Mouse (Mus musculus): ENCODE results near the gene Tet1. TPM values are rescaled to one million over a fixed set of nuclear protein-coding genes. Genes with fewer than 3 reads are reported as not detected.
"Not testable (repeated sequence)": the region's sequence is repeated elsewhere in the genome, so short reads cannot be mapped to it uniquely, and the experiment has no call there.

Gene Tet1
- 27.7 and 28.5 TPM in 2 replicates for polyA plus RNA-seq (2015; fragmentation: Nextera tagmentation; extraction: Ambion mirVana)

DNA sequence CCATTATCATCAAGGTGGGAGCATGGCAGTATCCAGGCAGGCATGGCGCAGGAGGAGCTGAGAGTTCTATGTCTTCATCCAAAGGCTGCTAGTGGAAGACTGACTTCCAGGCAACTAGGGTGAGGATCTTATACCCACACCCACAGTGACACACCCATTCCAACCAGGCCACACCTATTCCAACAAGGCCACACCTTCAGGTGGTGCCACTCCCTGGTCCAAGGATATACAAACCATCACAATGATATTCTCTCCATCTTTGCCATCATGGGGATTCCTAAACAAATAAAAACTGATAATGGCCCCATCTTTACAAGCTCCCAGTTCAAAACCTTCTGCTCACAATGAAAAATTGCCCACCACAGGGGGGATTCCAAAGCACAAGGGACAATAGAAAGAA, at the start of gene Tet1:
Gene Tet1 (minus strand): TSS at position 101 of the 400 bp plus-strand sequence.
- WGBS: no CpG with 5 or more reads among the region's 1 CpGs
- H3K27me3 ChIP-seq; H3K27ac ChIP-seq; ATAC-seq (ENCODE audit: borderline replicate concordance, extremely low read depth, low FRiP score, low TSS enrichment); H3K4me2 ChIP-seq; H3K36me3 ChIP-seq; H3K9ac ChIP-seq; H3K4me3 ChIP-seq; H3K9me3 ChIP-seq; H3K4me1 ChIP-seq: not testable (repeated sequence)

DNA sequence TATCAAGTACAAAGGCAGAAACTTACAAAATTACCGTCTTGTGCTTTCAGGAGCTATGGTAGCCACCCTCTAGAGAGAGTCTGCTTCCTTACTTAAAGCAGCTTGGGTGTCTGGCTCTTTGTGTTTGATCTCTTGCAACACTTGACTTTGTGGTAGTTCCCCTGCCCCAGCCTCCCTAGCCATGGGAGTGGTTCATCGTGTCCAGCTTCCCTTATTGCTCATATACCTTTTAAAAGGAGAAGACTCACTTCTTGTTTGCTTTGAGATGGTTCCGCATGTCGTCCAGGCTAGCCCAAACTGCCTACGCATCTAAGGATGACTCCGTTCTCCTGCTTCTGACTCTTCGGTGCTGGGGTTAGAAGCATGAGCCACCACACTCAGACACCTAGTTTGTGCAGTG, 39.8 kb upstream of the Tet1 start:
- Histone ChIP-seq H3K4me2 (0 out of 2 replicates have a peak overlapping the region, but pooled peaks have one; percentile 80), H3K9me3 (no peaks in the 10 kb centered on the region), H3K4me1 (peaks cover 5% of the 10 kb centered on the region), H3K36me3 (peaks cover 21% of the 10 kb centered on the region), H3K4me3 (no peak overlapping the region), H3K27me3 (no peaks in the 10 kb centered on the region), H3K9ac (no peak overlapping the region), H3K27ac (no peak overlapping the region)
- 93% methylated on average over 7 of the region's 7 CpGs for WGBS
- no peak for ATAC-seq (ENCODE audit: borderline replicate concordance, extremely low read depth, low FRiP score, low TSS enrichment)

DNA sequence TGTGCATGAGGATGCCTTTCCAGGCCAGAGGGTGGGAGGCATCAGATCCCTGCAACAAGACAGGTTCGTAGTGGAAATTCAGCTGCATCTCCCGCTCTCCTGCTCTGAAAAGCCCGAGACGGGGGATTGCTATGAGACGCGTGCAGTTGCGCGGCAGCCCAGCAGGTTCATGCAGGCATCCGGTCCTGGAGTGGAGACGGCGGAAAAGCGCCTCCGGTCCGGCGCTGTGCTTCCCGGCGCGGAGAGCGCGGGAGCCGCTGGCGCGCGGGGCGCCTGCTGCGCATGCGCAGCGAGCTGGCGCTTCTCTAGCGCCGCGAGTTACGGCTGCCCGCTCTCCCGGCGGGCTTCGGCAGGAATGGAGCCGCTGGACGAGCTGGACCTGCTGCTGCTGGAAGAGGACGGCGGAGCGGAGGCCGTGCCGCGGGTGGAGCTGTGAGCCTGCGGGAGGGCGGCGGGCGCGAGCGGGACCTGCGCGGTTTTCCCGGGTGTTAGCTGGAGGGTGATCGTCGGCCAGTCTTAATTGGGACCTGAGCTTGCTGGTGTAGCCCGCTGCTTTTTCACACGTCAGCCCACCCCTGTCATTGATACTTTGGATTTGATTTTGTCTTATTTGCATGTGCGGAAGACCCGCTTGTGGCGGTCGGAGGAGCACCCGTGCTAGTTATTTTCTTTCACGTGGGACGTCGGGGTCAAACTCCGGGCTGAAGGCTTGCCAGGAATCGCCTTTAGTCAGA, 38.1 kb upstream of the Tet1 start, which contains the start of gene Dna2:
Gene Dna2 (plus strand): TSS at position 289 of the 734 bp plus-strand sequence.
- peak; percentile 90 for ATAC-seq (ENCODE audit: borderline replicate concordance, extremely low read depth, low FRiP score, low TSS enrichment)
- peaks cover 33% of the 10 kb centered on the region for H3K36me3 ChIP-seq

DNA sequence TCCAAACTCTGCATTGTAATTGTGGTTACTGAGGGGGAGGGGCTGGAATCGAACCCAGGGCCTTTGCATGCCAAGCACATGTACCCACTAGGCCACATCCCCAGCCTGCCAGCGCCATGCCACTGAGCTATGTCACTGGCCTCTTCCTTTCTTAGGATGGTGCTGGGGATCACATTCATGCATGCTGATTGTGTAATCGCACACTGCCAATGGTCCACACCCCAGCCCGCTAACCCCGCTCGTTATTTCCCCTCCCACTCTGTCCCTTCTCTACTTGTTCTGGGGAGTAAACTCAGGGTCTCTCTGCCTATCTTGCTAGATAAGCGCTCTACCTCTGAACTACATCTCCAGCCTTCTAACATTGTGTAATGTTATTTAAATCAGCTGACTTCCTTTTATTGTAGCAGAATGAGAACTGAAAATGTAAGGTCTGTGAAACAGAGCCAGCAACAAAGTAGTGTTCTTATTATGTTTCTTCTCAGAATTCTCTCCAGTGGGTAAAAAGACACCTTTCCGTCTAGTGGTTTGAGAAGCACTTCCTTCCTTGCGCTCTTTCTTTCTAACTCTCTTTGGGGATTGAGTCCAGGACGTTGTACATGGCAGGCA, 36.3 kb upstream of the Tet1 start:
- ATAC-seq (ENCODE audit: borderline replicate concordance, extremely low read depth, low FRiP score, low TSS enrichment): no peak
- Histone ChIP-seq H3K9ac (no peak overlapping the region), H3K36me3 (peaks cover 27% of the 10 kb centered on the region), H3K4me1 (peaks cover 5% of the 10 kb centered on the region), H3K27me3 (no peaks in the 10 kb centered on the region), H3K27ac (no peak overlapping the region), H3K4me2 (no peak overlapping the region), H3K4me3 (no peak overlapping the region), H3K9me3 (no peaks in the 10 kb centered on the region)
- WGBS: 81% methylated on average over 10 of the region's 10 CpGs

More for the DNA sequence above, 38.1 kb upstream of the Tet1 start, which contains the start of gene Dna2:
- Histone ChIP-seq H3K4me1 (peaks cover 5% of the 10 kb centered on the region), H3K27me3 (no peaks in the 10 kb centered on the region), H3K4me2 (peak within 1 kb of the TSS; percentile 80), H3K4me3 (peak within 1 kb of the TSS; percentile 64), H3K9ac (peak within 1 kb of the TSS; percentile 73), H3K27ac (peak within 1 kb of the TSS; percentile 88), H3K9me3 (no peaks in the 10 kb centered on the region)
- under 1% methylated on average over 65 of the region's 68 CpGs for WGBS

DNA sequence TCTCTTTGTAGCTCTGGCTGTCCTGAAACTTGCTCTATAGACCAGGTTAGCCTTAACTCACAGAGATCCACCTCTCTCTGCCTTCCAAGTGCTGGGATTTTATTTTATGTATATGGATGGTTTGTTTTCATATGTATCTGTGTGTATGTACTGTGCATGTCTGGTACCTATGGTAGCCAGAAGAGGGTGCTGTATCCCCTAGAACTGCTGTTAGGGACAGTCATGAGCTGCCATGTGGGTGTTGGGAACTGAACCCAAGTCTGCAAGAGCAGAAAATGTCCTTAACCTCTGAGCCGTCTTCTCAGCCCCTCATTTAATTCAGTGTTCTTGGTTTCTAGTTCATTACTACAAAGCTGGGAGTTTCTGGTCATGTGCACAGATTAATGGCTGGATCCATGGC, 23.6 kb upstream of the Tet1 start:
- no peak for ATAC-seq (ENCODE audit: borderline replicate concordance, extremely low read depth, low FRiP score, low TSS enrichment)
- no peaks in the 10 kb centered on the region for H3K4me1 ChIP-seq
- H3K4me2 ChIP-seq: no peak overlapping the region
- H3K4me3 ChIP-seq: no peak overlapping the region
- no peak overlapping the region for H3K9ac ChIP-seq
- H3K36me3 ChIP-seq: peaks cover 48% of the 10 kb centered on the region
- no peaks in the 10 kb centered on the region for H3K27me3 ChIP-seq
- H3K9me3 ChIP-seq: no peaks in the 10 kb centered on the region
- no peak overlapping the region for H3K27ac ChIP-seq
- WGBS: 93% methylated on average over 1 of the region's 1 CpGs

DNA sequence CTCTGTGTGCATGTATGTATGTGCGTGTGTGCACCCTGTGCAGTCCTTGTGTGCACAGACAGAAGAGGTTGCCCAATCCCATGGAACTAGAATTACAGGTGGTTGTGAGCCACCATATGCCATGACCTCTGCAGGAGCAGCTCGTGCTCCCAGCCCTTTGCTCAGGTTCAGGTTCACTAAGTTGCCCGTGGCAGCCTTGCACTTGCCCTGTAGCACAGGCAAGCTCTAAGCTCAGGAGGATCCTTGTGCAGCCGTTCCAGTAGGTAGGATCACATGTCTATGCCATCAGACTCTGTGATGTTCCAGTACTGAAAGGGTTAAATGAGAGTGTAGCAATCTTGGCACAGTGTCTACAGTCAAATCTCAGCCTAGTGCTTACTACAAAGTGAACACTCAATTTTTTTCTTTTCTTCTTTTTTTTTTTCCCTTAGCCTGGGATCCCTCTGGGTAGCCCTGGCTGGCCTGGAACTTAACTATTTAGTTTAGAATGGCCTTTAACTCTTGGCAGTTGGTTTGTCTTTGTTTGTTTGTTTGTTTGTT, 15.4 kb upstream of the Tet1 start:
- Histone ChIP-seq H3K9me3 (no peaks in the 10 kb centered on the region), H3K27me3 (no peaks in the 10 kb centered on the region), H3K4me2 (no peak overlapping the region), H3K4me1 (peaks cover 14% of the 10 kb centered on the region), H3K36me3 (peaks cover 10% of the 10 kb centered on the region), H3K27ac (no peak overlapping the region), H3K9ac (no peak overlapping the region), H3K4me3 (no peak overlapping the region)
- WGBS: 88% methylated on average over 4 of the region's 4 CpGs
- ATAC-seq (ENCODE audit: borderline replicate concordance, extremely low read depth, low FRiP score, low TSS enrichment): no peak

DNA sequence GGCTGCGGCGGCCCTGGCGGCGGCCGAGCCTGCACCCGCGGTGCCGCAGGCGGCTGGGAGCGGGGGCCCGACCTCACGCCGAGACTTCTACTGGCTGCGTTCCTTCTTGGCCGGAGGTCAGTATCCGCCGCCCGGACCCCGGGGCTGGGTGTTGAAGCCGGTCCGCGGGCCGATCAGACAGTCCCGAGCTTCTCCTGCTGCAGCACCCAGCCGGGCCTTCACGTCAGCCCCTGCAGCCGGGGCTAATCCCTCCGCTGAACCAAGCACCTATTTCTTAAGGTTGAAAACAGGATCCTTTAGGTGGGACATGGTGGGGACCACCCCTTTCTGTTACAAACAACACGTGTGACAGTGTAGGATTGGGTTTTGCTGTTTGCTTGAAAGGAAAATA, 12.0 kb upstream of the Tet1 start:
- peak; percentile 57; the same call in 1 of the 2 replicates for ATAC-seq (ENCODE audit: borderline replicate concordance, extremely low read depth, low FRiP score, low TSS enrichment)
- no peaks in the 10 kb centered on the region for H3K9me3 ChIP-seq
- no peaks in the 10 kb centered on the region for H3K27me3 ChIP-seq
- H3K36me3 ChIP-seq: no peaks in the 10 kb centered on the region
- H3K27ac ChIP-seq: peak overlapping the region; percentile 84
- H3K4me1 ChIP-seq: peaks cover 14% of the 10 kb centered on the region
- WGBS: under 1% methylated on average over 27 of the region's 29 CpGs
- peak overlapping the region; percentile 89 for H3K9ac ChIP-seq
- peak overlapping the region; percentile 84 for H3K4me2 ChIP-seq
- H3K4me3 ChIP-seq: peak overlapping the region; percentile 94

DNA sequence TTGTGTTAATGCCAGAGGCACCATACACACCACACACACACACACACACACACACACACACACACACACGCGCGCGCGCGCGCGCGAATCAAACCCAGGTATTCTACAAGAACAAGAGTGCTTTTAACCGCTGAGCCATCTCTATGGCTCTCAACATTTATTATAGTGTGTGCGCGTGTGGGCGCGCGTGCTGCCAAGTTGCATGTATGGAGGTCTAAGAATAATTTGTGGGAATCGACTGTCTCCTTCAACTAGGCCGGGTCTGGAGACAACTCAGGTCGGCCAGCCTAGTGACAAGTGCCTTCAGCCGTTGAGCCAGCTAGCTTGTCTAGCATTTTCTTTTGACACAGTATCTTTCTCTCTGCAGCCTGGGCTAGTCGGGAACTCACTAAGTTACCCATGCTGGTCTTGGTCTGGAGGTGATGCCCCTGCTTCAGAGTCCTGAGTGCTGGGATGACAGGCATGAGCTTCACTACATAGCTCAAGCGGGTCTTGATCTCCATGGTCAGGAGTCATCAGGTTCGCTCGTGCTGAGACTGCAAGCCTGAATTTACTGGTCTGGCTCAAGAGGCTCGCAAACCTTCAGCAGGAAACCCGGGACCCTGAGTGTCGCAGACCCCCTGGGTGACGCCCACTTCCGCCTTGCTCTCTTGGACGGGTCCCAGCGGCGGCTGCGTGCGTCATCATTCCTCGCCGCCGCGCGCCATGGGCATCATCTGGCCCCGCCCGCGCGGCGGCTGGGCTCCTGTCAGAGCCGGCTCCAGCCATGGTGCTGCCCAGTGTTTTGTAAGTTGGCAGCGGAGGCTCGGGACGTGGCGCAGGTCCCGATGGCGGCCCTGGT, 11.3 kb upstream of the Tet1 start, which contains the start of gene Slc25a16:
Gene Slc25a16 (plus strand): TSS at position 709 of the 841 bp plus-strand sequence.
- no peaks in the 10 kb centered on the region for H3K36me3 ChIP-seq
- no peaks in the 10 kb centered on the region for H3K9me3 ChIP-seq
- H3K9ac ChIP-seq: peak within 1 kb of the TSS; percentile 89
- 4% methylated on average over 49 of the region's 50 CpGs for WGBS
- no peaks in the 10 kb centered on the region for H3K27me3 ChIP-seq
- peak within 1 kb of the TSS; percentile 84 for H3K27ac ChIP-seq
- peaks cover 14% of the 10 kb centered on the region for H3K4me1 ChIP-seq
- H3K4me2 ChIP-seq: peak within 1 kb of the TSS; percentile 84
- peak within 1 kb of the TSS; percentile 94 for H3K4me3 ChIP-seq
- ATAC-seq (ENCODE audit: borderline replicate concordance, extremely low read depth, low FRiP score, low TSS enrichment): peak; percentile 96

DNA sequence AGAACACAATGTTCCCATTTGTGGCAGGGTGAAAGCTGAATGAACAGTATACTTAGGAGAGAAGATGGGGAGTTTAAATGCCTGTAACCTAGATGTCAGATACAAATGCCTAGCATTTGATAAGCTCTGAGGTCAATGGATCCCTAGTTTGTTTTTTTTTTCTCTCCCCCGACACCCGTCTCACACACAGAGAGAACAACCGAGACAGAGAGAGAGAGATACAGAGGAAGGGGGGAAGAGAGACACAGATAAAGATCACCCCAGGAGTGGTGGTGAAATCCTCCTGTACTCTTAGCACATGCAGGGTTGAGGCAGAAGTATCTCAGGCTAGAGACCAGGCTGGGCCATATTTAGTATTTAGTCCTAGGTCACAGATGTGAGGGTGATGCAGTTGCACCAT, 10.2 kb upstream of the Tet1 start:
- no peak overlapping the region for H3K4me2 ChIP-seq
- no peak overlapping the region for H3K9ac ChIP-seq
- no peak overlapping the region for H3K4me3 ChIP-seq
- H3K36me3 ChIP-seq: no peaks in the 10 kb centered on the region
- H3K9me3 ChIP-seq: no peaks in the 10 kb centered on the region
- no peak overlapping the region for H3K27ac ChIP-seq
- no peaks in the 10 kb centered on the region for H3K27me3 ChIP-seq
- 68% methylated on average over 3 of the region's 3 CpGs for WGBS
- ATAC-seq (ENCODE audit: borderline replicate concordance, extremely low read depth, low FRiP score, low TSS enrichment): no peak
- peaks cover 10% of the 10 kb centered on the region for H3K4me1 ChIP-seq

DNA sequence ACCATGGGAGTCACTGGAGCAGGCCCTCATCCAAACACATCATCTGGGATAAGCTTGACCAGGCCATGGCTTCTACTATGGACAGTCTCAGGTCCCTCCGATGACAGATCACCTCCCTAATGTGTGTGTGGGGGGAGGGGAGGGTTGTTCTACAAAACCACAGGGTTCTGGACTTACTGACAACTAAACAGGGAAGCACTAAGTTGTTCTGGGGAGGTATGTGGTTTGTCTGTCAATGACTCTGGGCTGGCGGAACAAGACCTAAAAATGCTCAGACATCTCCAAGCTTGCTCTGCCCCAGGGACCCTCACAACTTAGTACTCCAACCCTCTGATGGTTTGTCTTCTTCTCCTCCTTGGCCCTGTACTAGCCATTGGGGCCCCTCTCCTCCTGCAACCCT, 2.3 kb upstream of the Tet1 start:
- H3K9ac ChIP-seq: no peak overlapping the region
- no peak overlapping the region for H3K4me2 ChIP-seq
- WGBS: 83% methylated on average over 2 of the region's 2 CpGs
- H3K27ac ChIP-seq: no peak overlapping the region
- no peak overlapping the region for H3K4me3 ChIP-seq
- H3K27me3 ChIP-seq: no peaks in the 10 kb centered on the region
- no peaks in the 10 kb centered on the region for H3K9me3 ChIP-seq
- ATAC-seq (ENCODE audit: borderline replicate concordance, extremely low read depth, low FRiP score, low TSS enrichment): no peak
- H3K36me3 ChIP-seq: no peaks in the 10 kb centered on the region
- H3K4me1 ChIP-seq: no peaks in the 10 kb centered on the region

DNA sequence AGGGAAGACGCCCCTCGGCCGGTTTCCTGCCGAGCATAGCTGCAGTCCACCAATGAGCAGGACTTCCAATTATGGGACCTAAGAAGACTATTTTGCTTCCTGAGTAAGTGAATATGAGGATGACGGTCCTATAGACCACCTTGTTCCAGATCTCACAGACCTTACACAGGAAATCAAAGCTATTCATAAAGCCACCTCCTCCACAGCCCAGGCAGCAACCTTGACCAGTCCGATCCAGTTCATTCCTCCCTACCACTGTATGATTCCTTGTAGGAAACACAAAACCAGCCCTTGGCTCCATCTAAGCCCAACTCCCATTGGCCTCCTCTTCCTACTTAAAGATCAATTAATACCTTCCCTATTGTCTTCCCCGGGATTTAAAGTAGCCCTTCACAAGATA, 2.5 kb downstream of the Tet1 start:
- Histone ChIP-seq H3K4me1 (no peaks in the 10 kb centered on the region), H3K4me3 (no peak overlapping the region), H3K27ac (no peak overlapping the region), H3K27me3 (no peaks in the 10 kb centered on the region), H3K4me2 (no peak overlapping the region), H3K9ac (no peak overlapping the region), H3K9me3 (no peaks in the 10 kb centered on the region), H3K36me3 (no peaks in the 10 kb centered on the region)
- 90% methylated on average over 7 of the region's 7 CpGs for WGBS
- ATAC-seq (ENCODE audit: borderline replicate concordance, extremely low read depth, low FRiP score, low TSS enrichment): no peak
